Mouse (Mus musculus) megakaryocyte, embryonic 14.5 days (primary cell): ENCODE data around the gene Gpr137.

ENCODE experiments used
- FLI1 ChIP-seq: IDR thresholded peaks from 2 replicates; pipeline ENCODE4 v1.6.1; 2012; ENCODE audit warnings: low read length, inconsistent platforms, mixed read lengths
- GATA1 ChIP-seq: IDR thresholded peaks from 3 replicates; pipeline ENCODE4 v1.6.1; 2012; ENCODE audit warnings: mixed read lengths, low read length, inconsistent platforms, borderline replicate concordance

DNA sequence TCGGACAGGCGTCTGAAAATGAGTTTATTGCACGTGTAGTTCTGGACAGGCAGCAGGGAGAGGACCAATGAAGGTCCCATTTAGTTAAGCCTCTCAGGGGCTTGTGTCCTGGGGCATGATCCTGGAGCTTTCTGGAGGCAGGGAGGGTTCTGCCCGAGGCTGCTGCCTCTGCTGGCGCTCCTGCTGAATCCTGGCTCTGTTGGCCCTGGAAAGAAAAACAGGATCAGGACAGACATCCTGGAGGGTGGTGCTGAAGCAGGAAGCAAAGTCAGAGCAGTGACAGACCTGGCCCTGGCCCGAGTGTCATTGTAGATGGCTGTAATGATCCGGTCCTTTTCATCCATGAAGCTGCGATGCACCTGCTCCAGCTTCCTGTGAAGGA, 45.6 kb upstream of the Gpr137 start:
- TF ChIP-seq GATA1 = no peak
- no peak for TF ChIP-seq FLI1
